Mouse (Mus musculus): ENCODE measurements around the gene Adam10.

Gene Adam10

GRCm38 (mm10) chr9:70788705-70789104 lies 109.9 kb downstream of the Adam10 start:
- DNase-seq (ENCODE audit: extremely low spot score), result no peak

- no peak for DNase-seq (ENCODE audit: extremely low spot score)
These were observed 111.8 kb downstream of the Adam10 start for GRCm38 (mm10) chr9:70790621-70791020.

- DNase-seq (ENCODE audit: extremely low spot score), result no peak
These were observed 116.0 kb downstream of the Adam10 start for GRCm38 (mm10) chr9:70794643-70795438.

- no peak for DNase-seq (ENCODE audit: extremely low spot score)
These were observed 116.6 kb downstream of the Adam10 start for GRCm38 (mm10) chr9:70795439-70795757.

GRCm38 (mm10) chr9:70800588-70801315 lies 122.0 kb downstream of the Adam10 start:
- DNase-seq (ENCODE audit: extremely low spot score), result no peak

GRCm38 (mm10) chr9:70801761-70802160 lies 123.0 kb downstream of the Adam10 start:
- DNase-seq (ENCODE audit: extremely low spot score), result no peak

GRCm38 (mm10) chr9:70802816-70803215 lies 124.0 kb downstream of the Adam10 start:
- no peak for DNase-seq (ENCODE audit: extremely low spot score)

- no peak for DNase-seq (ENCODE audit: extremely low spot score)
These were observed 127.3 kb downstream of the Adam10 start for GRCm38 (mm10) chr9:70806069-70806468.

GRCm38 (mm10) chr9:70807714-70808113 lies 128.9 kb downstream of the Adam10 start:
- DNase-seq (ENCODE audit: extremely low spot score), result no peak

GRCm38 (mm10) chr9:70812551-70812950 lies 133.8 kb downstream of the Adam10 start:
- no peak for DNase-seq (ENCODE audit: extremely low spot score)

- no peak for DNase-seq (ENCODE audit: extremely low spot score)
These were observed 138.0 kb downstream of the Adam10 start for GRCm38 (mm10) chr9:70816701-70817305.

- no peak for DNase-seq (ENCODE audit: extremely low spot score)
These were observed 138.6 kb downstream of the Adam10 start for GRCm38 (mm10) chr9:70817396-70817795.

- no peak for DNase-seq (ENCODE audit: extremely low spot score)
These were observed 139.9 kb downstream of the Adam10 start for GRCm38 (mm10) chr9:70818739-70819138.

GRCm38 (mm10) chr9:70824103-70824502 lies 145.3 kb downstream of the Adam10 start:
- DNase-seq (ENCODE audit: extremely low spot score), result no peak

GRCm38 (mm10) chr9:70827911-70828310 lies 149.1 kb downstream of the Adam10 start:
- DNase-seq (ENCODE audit: extremely low spot score), result no peak
